In genomic region chr5:115547421-115547820, GRCm38 (mm10) we compare ENCODE assay signal across 13 mouse cellular contexts. TPM values are rescaled to one million over a fixed set of nuclear protein-coding genes. Genes with fewer than 3 reads are reported as not detected.
A peak's percentile ranks its signal among the peaks of the same experiment; 100 is the strongest.
DNase-seq lines count a peak whose midpoint lies in the region; ATAC-seq and TF ChIP-seq lines count a peak whose summit lies in the region.
"Had no signal": no experiment of that assay in that cellular context is flagged by ENCODE, and none has a peak within 500 bp of the region (broad histone marks: within the 10 kb centered on the region; RNA-seq: fewer than 3 reads in every experiment).

No protein-coding gene starts in this region.

- H3K36me3 ChIP-seq in heart, embryonic 12.5 days = peaks cover 74% of the 10 kb centered on the region
- peaks cover 3% of the 10 kb centered on the region; the same call in 1 of the 2 replicates for H3K36me3 ChIP-seq in midbrain, embryonic 11.5 days (ENCODE audit: control insufficient read depth, insufficient read depth, low read length)
- H3K36me3 ChIP-seq in midbrain, postnatal 0 days (ENCODE audit: insufficient read depth, low read length) = peaks cover 25% of the 10 kb centered on the region
- peaks cover 61% of the 10 kb centered on the region for H3K36me3 ChIP-seq in embryonic facial prominence, embryonic 12.5 days
- H3K36me3 ChIP-seq in stomach, embryonic 15.5 days = peaks cover 34% of the 10 kb centered on the region

- H3K9me3 ChIP-seq in heart, embryonic 12.5 days (replicated peaks) = no peaks in the 10 kb centered on the region
- no peaks in the 10 kb centered on the region for H3K9me3 ChIP-seq in midbrain, embryonic 11.5 days (ENCODE audit: control insufficient read depth, low read length)
- no peaks in the 10 kb centered on the region for H3K9me3 ChIP-seq in midbrain, postnatal 0 days (ENCODE audit: low read length)
- H3K9me3 ChIP-seq in embryonic facial prominence, embryonic 12.5 days = no peaks in the 10 kb centered on the region
- no peaks in the 10 kb centered on the region for H3K9me3 ChIP-seq in stomach, embryonic 15.5 days

- peaks cover 42% of the 10 kb centered on the region for H3K4me1 ChIP-seq in heart, embryonic 12.5 days (replicated peaks)
- H3K4me1 ChIP-seq in midbrain, embryonic 11.5 days (ENCODE audit: control insufficient read depth, insufficient read depth, low read length) = peaks cover 7% of the 10 kb centered on the region; the same call in 1 of the 2 replicates
- no peaks in the 10 kb centered on the region for H3K4me1 ChIP-seq in midbrain, postnatal 0 days (ENCODE audit: insufficient read depth, low read length)
- peaks cover 38% of the 10 kb centered on the region for H3K4me1 ChIP-seq in embryonic facial prominence, embryonic 12.5 days
- peaks cover 37% of the 10 kb centered on the region for H3K4me1 ChIP-seq in stomach, embryonic 15.5 days

- no peaks in the 10 kb centered on the region for H3K27me3 ChIP-seq in heart, embryonic 12.5 days (replicated peaks)
- H3K27me3 ChIP-seq in midbrain, embryonic 11.5 days (ENCODE audit: control insufficient read depth, insufficient read depth, low read length) = no peaks in the 10 kb centered on the region
- H3K27me3 ChIP-seq in midbrain, postnatal 0 days (ENCODE audit: insufficient read depth, low read length) = no peaks in the 10 kb centered on the region
- no peaks in the 10 kb centered on the region for H3K27me3 ChIP-seq in embryonic facial prominence, embryonic 12.5 days
- H3K27me3 ChIP-seq in stomach, embryonic 15.5 days (replicated peaks) = no peaks in the 10 kb centered on the region

- WGBS in heart, embryonic 12.5 days = 78% methylated on average over 7 of the region's 7 CpGs
- 87% methylated on average over 7 of the region's 7 CpGs for WGBS in midbrain, embryonic 11.5 days
- WGBS in midbrain, postnatal 0 days = 84% methylated on average over 7 of the region's 7 CpGs
- 59% methylated on average over 7 of the region's 7 CpGs for WGBS in embryonic facial prominence, embryonic 12.5 days
- 80% methylated on average over 7 of the region's 7 CpGs for WGBS in stomach, embryonic 15.5 days

- no peak for DNase-seq in heart, adult 18-20 months
- DNase-seq in midbrain, embryonic 11.5 days (ENCODE audit: low spot score, missing footprints) = no peak
- no peak for DNase-seq in midbrain, postnatal 0 days (ENCODE audit: low spot score)
- no peak for DNase-seq in left cerebral cortex, adult 18-20 months (ENCODE audit: low spot score in 2 of 2)
- DNase-seq: gastrocnemius, postnatal 25 days; kidney, postnatal 4 days; left cerebral cortex, postnatal 4 days; lung, adult 18-20 months; right cerebral cortex, postnatal 14 days had no signal

- H3K27ac ChIP-seq in heart, embryonic 12.5 days (ENCODE audit: poor library complexity, severe bottlenecking) = no peak overlapping the region
- H3K27ac ChIP-seq in midbrain, embryonic 11.5 days (ENCODE audit: low read depth, low read length) = no peak overlapping the region
- no peak overlapping the region for H3K27ac ChIP-seq in midbrain, postnatal 0 days (ENCODE audit: low read depth, low read length)
- H3K27ac ChIP-seq in embryonic facial prominence, embryonic 12.5 days = peak overlapping the region; percentile 4; the same call in 1 of the 2 replicates
- peak overlapping the region; percentile 26; the same call in 1 of the 2 replicates for H3K27ac ChIP-seq in stomach, embryonic 15.5 days

- peak overlapping the region; percentile 21 for H3K9ac ChIP-seq in heart, embryonic 12.5 days
- peak overlapping the region; percentile 42; the same call in 1 of the 2 replicates for H3K9ac ChIP-seq in midbrain, embryonic 11.5 days (ENCODE audit: low read length)
- H3K9ac ChIP-seq in midbrain, postnatal 0 days (replicated peaks; ENCODE audit: low read length, poor library complexity, severe bottlenecking) = no peak overlapping the region
- no peak overlapping the region for H3K9ac ChIP-seq in embryonic facial prominence, embryonic 12.5 days
- 0 out of 2 replicates have a peak overlapping the region, but pooled peaks have one; percentile 9 for H3K9ac ChIP-seq in stomach, embryonic 15.5 days

- no peak for ATAC-seq in heart, embryonic 12.5 days (ENCODE audit: insufficient number of reproducible peaks, low FRiP score)
- no peak for ATAC-seq in midbrain, embryonic 11.5 days (ENCODE audit: low FRiP score)
- no peak for ATAC-seq in midbrain, postnatal 0 days (ENCODE audit: low FRiP score)
- ATAC-seq in embryonic facial prominence, embryonic 12.5 days (ENCODE audit: insufficient number of reproducible peaks, insufficient read depth, low FRiP score, low TSS enrichment) = no peak
- no peak for ATAC-seq in stomach, embryonic 15.5 days (ENCODE audit: insufficient read depth, low FRiP score, low read depth)
- ATAC-seq: midbrain, embryonic 16.5 days had no signal

- no peak overlapping the region for H3K4me2 ChIP-seq in heart, embryonic 12.5 days
- no peak overlapping the region for H3K4me2 ChIP-seq in midbrain, embryonic 11.5 days
- H3K4me2 ChIP-seq in midbrain, postnatal 0 days (ENCODE audit: low read depth, low read length, poor library complexity, severe bottlenecking) = no peak overlapping the region
- H3K4me2 ChIP-seq in embryonic facial prominence, embryonic 12.5 days (replicated peaks) = no peak overlapping the region
- no peak overlapping the region for H3K4me2 ChIP-seq in stomach, embryonic 15.5 days

- no peak overlapping the region for H3K4me3 ChIP-seq in heart, embryonic 12.5 days
- H3K4me3 ChIP-seq in midbrain, embryonic 11.5 days (ENCODE audit: low read depth, low read length) = no peak overlapping the region
- no peak overlapping the region for H3K4me3 ChIP-seq in midbrain, postnatal 0 days (ENCODE audit: low read depth, low read length)
- no peak overlapping the region for H3K4me3 ChIP-seq in embryonic facial prominence, embryonic 12.5 days
- H3K4me3 ChIP-seq in stomach, embryonic 15.5 days (replicated peaks) = no peak overlapping the region

- TF ChIP-seq CTCF in midbrain, postnatal 0 days (IDR thresholded peaks at IDR 0.05) = no peak

RNA-seq across cellular contexts. Expression of gene Rplp0, which starts 11.8 kb away (rescaled TPM):
- 949 and 971 TPM in 2 replicates for polyA plus RNA-seq in heart, embryonic 12.5 days (2016; fragmentation: Nextera tagmentation; extraction: Ambion mirVana)
- total RNA-seq in heart, adult 18-20 months (2021) = 100 to 1,000 TPM; 624 to 648 TPM
- polyA plus RNA-seq in midbrain, embryonic 11.5 days (2014; fragmentation: Nextera tagmentation; extraction: Ambion mirVana) = 1,161 and 1,182 TPM in 2 replicates
- 1,612 and 1,828 TPM in 2 replicates for total RNA-seq in midbrain, postnatal 0 days (2014; rRNA removed)
- 779 and 814 TPM in 2 replicates for polyA plus RNA-seq in midbrain, postnatal 0 days (2015; fragmentation: Nextera tagmentation; extraction: Ambion mirVana)
- polyA plus RNA-seq in embryonic facial prominence, embryonic 12.5 days (2016; fragmentation: Nextera tagmentation; extraction: Ambion mirVana) = 1,232 and 1,233 TPM in 2 replicates
- 1,425 and 1,562 TPM in 2 replicates for polyA plus RNA-seq in stomach, embryonic 15.5 days (2015; fragmentation: Nextera tagmentation; extraction: Ambion mirVana)
- total RNA-seq in left cerebral cortex, adult 18-20 months (2021) = 100 to 1,000 TPM; 185 to 199 TPM

RNA-seq across cellular contexts. Expression of gene Gcn1l1, which starts 17.6 kb away (rescaled TPM):
- 43.1 and 47.0 TPM in 2 replicates for polyA plus RNA-seq in heart, embryonic 12.5 days (2016; fragmentation: Nextera tagmentation; extraction: Ambion mirVana)
- total RNA-seq in heart, adult 18-20 months (2021) = 10 to 100 TPM; 39.1 to 41.5 TPM
- 27.6 and 32.2 TPM in 2 replicates for polyA plus RNA-seq in midbrain, embryonic 11.5 days (2014; fragmentation: Nextera tagmentation; extraction: Ambion mirVana)
- total RNA-seq in midbrain, postnatal 0 days (2014; rRNA removed) = 72.9 and 75.1 TPM in 2 replicates
- 24.7 and 26.6 TPM in 2 replicates for polyA plus RNA-seq in midbrain, postnatal 0 days (2015; fragmentation: Nextera tagmentation; extraction: Ambion mirVana)
- polyA plus RNA-seq in embryonic facial prominence, embryonic 12.5 days (2016; fragmentation: Nextera tagmentation; extraction: Ambion mirVana) = 56.1 and 57.9 TPM in 2 replicates
- polyA plus RNA-seq in stomach, embryonic 15.5 days (2015; fragmentation: Nextera tagmentation; extraction: Ambion mirVana) = 34.9 and 36.4 TPM in 2 replicates
- total RNA-seq in left cerebral cortex, adult 18-20 months (2021) = 10 to 100 TPM; 62.0 to 66.4 TPM

RNA-seq across cellular contexts. Expression of gene Pxn, which starts 40.9 kb away (rescaled TPM):
- 41.1 and 41.7 TPM in 2 replicates for polyA plus RNA-seq in heart, embryonic 12.5 days (2016; fragmentation: Nextera tagmentation; extraction: Ambion mirVana)
- total RNA-seq in heart, adult 18-20 months (2021) = 10 to 100 TPM; 34.0 to 35.1 TPM
- polyA plus RNA-seq in midbrain, embryonic 11.5 days (2014; fragmentation: Nextera tagmentation; extraction: Ambion mirVana) = 7.3 and 7.7 TPM in 2 replicates
- 34.6 and 39.4 TPM in 2 replicates for total RNA-seq in midbrain, postnatal 0 days (2014; rRNA removed)
- 15.3 and 15.9 TPM in 2 replicates for polyA plus RNA-seq in midbrain, postnatal 0 days (2015; fragmentation: Nextera tagmentation; extraction: Ambion mirVana)
- polyA plus RNA-seq in embryonic facial prominence, embryonic 12.5 days (2016; fragmentation: Nextera tagmentation; extraction: Ambion mirVana) = 46.8 and 47.1 TPM in 2 replicates
- polyA plus RNA-seq in stomach, embryonic 15.5 days (2015; fragmentation: Nextera tagmentation; extraction: Ambion mirVana) = 37.0 and 43.0 TPM in 2 replicates
- total RNA-seq in left cerebral cortex, adult 18-20 months (2021) = 10 to 100 TPM; 22.2 to 25.7 TPM

Comparison
In these comparisons a context has a peak if more than half of its experiments do, and no peak if none do; other contexts are left out.
1. H3K9ac ChIP-seq: peak in heart, embryonic 12.5 days (single experiment), midbrain, embryonic 11.5 days (single experiment) and stomach, embryonic 15.5 days (single experiment); none in midbrain, postnatal 0 days (single experiment) and embryonic facial prominence, embryonic 12.5 days (single experiment).
2. H3K27ac ChIP-seq: peak in embryonic facial prominence, embryonic 12.5 days (single experiment) and stomach, embryonic 15.5 days (single experiment); none in heart, embryonic 12.5 days (single experiment), midbrain, embryonic 11.5 days (single experiment) and midbrain, postnatal 0 days (single experiment).